Mouse (Mus musculus) testis, adult 2 months (tissue): ENCODE data around the gene Timmdc1.

ENCODE experiments used
- CTCF ChIP-seq: fragments of 200-500 bp; IDR thresholded peaks from 2 replicates; pipeline ENCODE4 v1.5.1; 2012; ENCODE audit warnings: low read depth, mild to moderate bottlenecking, inconsistent platforms, low read length, moderate library complexity; ENCODE audit not compliant: control insufficient read depth, insufficient read depth, insufficient replicate concordance
- POLR2A ChIP-seq: fragments of 200-500 bp; IDR thresholded peaks from 2 replicates; pipeline ENCODE4 v1.6.1; 2012; ENCODE audit warnings: low read depth, mild to moderate bottlenecking, inconsistent platforms, low read length, moderate library complexity; ENCODE audit not compliant: control insufficient read depth

DNA sequence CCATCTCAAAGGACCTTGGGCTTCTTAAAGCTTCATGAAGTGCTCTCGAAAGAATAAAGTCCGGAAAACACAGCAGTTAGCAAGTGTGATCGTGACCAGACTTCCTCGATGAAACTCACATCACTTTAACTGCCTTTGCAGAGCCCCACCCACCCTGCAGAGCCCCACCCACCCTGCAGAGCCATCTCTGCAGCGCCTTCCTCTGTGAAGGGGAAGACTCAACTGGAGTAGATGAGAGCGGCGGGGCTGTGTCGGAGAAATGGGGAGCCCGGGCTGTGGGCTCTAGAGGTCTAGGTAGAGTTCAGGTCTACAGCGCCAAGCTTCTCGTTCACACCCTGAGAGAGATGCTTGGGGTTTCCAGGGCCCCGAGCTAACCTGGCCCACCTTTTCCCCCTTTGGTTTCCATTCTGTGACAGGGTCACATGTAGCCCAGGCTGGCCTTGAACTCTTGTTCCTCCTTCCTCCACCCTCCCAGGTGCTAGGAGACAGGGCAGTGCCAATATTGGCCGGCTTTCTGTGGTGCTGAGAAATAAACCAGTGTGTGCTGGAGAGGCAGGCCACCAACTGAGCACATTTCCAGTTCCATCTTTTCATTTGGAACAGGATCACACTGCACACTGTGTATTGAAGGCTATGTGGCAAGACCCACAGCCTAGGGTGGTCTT is 16.4 kb upstream of the Timmdc1 start:
- no peak for TF ChIP-seq POLR2A
- TF ChIP-seq CTCF, result no peak
